Mouse (Mus musculus): Measurements from ENCODE around the gene Bbof1. TPM values are rescaled to one million over a fixed set of nuclear protein-coding genes. Genes with fewer than 3 reads are reported as not detected.

Bbof1 gene
- polyA plus RNA-seq, 1 experiment from 2014 or later = 0.98 TPM

GRCm38 (mm10) chr12:84388774-84389400 lies 20.0 kb upstream of the Bbof1 start:
- 78% methylated on average over 14 of the region's 14 CpGs for WGBS
- Histone ChIP-seq H3K9me3 (no peaks in the 10 kb centered on the region), H3K36me3 (replicated peaks) (no peaks in the 10 kb centered on the region), H3K27me3 (ENCODE audit: poor library complexity, severe bottlenecking) (no peaks in the 10 kb centered on the region), H3K4me3 (no peak overlapping the region), H3K27ac (no peak overlapping the region), H3K4me1 (no peaks in the 10 kb centered on the region)
- no peak for DNase-seq (ENCODE audit: extremely low spot score, low spot score)

- no peaks in the 10 kb centered on the region for H3K27me3 ChIP-seq (ENCODE audit: poor library complexity, severe bottlenecking)
- no peak overlapping the region for H3K27ac ChIP-seq
- H3K9me3 ChIP-seq = no peaks in the 10 kb centered on the region
- H3K4me1 ChIP-seq = no peaks in the 10 kb centered on the region
- no peak for DNase-seq (ENCODE audit: extremely low spot score, low spot score)
- 91% methylated on average over 6 of the region's 6 CpGs for WGBS
- no peaks in the 10 kb centered on the region for H3K36me3 ChIP-seq (replicated peaks)
- H3K4me3 ChIP-seq = no peak overlapping the region
Measured at GRCm38 (mm10) chr12:84390336-84390735, 18.5 kb upstream of the Bbof1 start.

- no peak overlapping the region for H3K27ac ChIP-seq
- H3K27me3 ChIP-seq (ENCODE audit: poor library complexity, severe bottlenecking) = no peaks in the 10 kb centered on the region
- no peaks in the 10 kb centered on the region for H3K4me1 ChIP-seq
- 96% methylated on average over 4 of the region's 4 CpGs for WGBS
- H3K36me3 ChIP-seq (replicated peaks) = no peaks in the 10 kb centered on the region
- H3K4me3 ChIP-seq = no peak overlapping the region
- no peaks in the 10 kb centered on the region for H3K9me3 ChIP-seq
- no peak for DNase-seq (ENCODE audit: extremely low spot score, low spot score)
Measured at GRCm38 (mm10) chr12:84392681-84393080, 16.2 kb upstream of the Bbof1 start.

- H3K36me3 ChIP-seq (replicated peaks) = no peaks in the 10 kb centered on the region
- WGBS = 93% methylated on average over 5 of the region's 5 CpGs
- DNase-seq (ENCODE audit: extremely low spot score, low spot score) = no peak
Measured at GRCm38 (mm10) chr12:84393847-84394246, 15.0 kb upstream of the Bbof1 start.

GRCm38 (mm10) chr12:84396947-84397679 lies 11.8 kb upstream of the Bbof1 start:
- Histone ChIP-seq H3K9me3 (no peaks in the 10 kb centered on the region), H3K27ac (no peak overlapping the region), H3K36me3 (replicated peaks) (no peaks in the 10 kb centered on the region), H3K4me1 (no peaks in the 10 kb centered on the region), H3K4me3 (no peak overlapping the region), H3K27me3 (ENCODE audit: poor library complexity, severe bottlenecking) (no peaks in the 10 kb centered on the region)
- DNase-seq (ENCODE audit: extremely low spot score, low spot score) = no peak
- 86% methylated on average over 14 of the region's 14 CpGs for WGBS

More at GRCm38 (mm10) chr12:84393847-84394246, 15.0 kb upstream of the Bbof1 start:
- H3K9me3 ChIP-seq = no peaks in the 10 kb centered on the region
- H3K27me3 ChIP-seq (ENCODE audit: poor library complexity, severe bottlenecking) = no peaks in the 10 kb centered on the region
- H3K27ac ChIP-seq = no peak overlapping the region
- no peak overlapping the region for H3K4me3 ChIP-seq
- no peaks in the 10 kb centered on the region for H3K4me1 ChIP-seq

GRCm38 (mm10) chr12:84397685-84398084 lies 11.2 kb upstream of the Bbof1 start:
- Histone ChIP-seq H3K9me3 (no peaks in the 10 kb centered on the region), H3K27ac (no peak overlapping the region), H3K4me1 (no peaks in the 10 kb centered on the region), H3K4me3 (no peak overlapping the region), H3K27me3 (ENCODE audit: poor library complexity, severe bottlenecking) (no peaks in the 10 kb centered on the region), H3K36me3 (replicated peaks) (no peaks in the 10 kb centered on the region)
- no peak for DNase-seq (ENCODE audit: extremely low spot score, low spot score)

GRCm38 (mm10) chr12:84398629-84399028 lies 10.2 kb upstream of the Bbof1 start:
- no peaks in the 10 kb centered on the region for H3K36me3 ChIP-seq (replicated peaks)
- H3K27me3 ChIP-seq (ENCODE audit: poor library complexity, severe bottlenecking) = no peaks in the 10 kb centered on the region
- no peak for DNase-seq (ENCODE audit: extremely low spot score, low spot score)
- no peak overlapping the region for H3K27ac ChIP-seq
- H3K4me3 ChIP-seq = no peak overlapping the region
- no peaks in the 10 kb centered on the region for H3K4me1 ChIP-seq
- 92% methylated on average over 5 of the region's 5 CpGs for WGBS
- no peaks in the 10 kb centered on the region for H3K9me3 ChIP-seq

GRCm38 (mm10) chr12:84399135-84399534 lies 9.7 kb upstream of the Bbof1 start:
- no peaks in the 10 kb centered on the region for H3K27me3 ChIP-seq (ENCODE audit: poor library complexity, severe bottlenecking)
- no peaks in the 10 kb centered on the region for H3K4me1 ChIP-seq
- WGBS = 77% methylated on average over 9 of the region's 9 CpGs
- no peaks in the 10 kb centered on the region for H3K36me3 ChIP-seq (replicated peaks)
- H3K27ac ChIP-seq = no peak overlapping the region
- H3K4me3 ChIP-seq = no peak overlapping the region
- no peaks in the 10 kb centered on the region for H3K9me3 ChIP-seq
- DNase-seq (ENCODE audit: extremely low spot score, low spot score) = no peak

- Histone ChIP-seq H3K27ac (no peak overlapping the region), H3K4me3 (no peak overlapping the region), H3K36me3 (replicated peaks) (no peaks in the 10 kb centered on the region), H3K27me3 (ENCODE audit: poor library complexity, severe bottlenecking) (no peaks in the 10 kb centered on the region), H3K4me1 (no peaks in the 10 kb centered on the region), H3K9me3 (no peaks in the 10 kb centered on the region)
- 84% methylated on average over 9 of the region's 9 CpGs for WGBS
- no peak for DNase-seq (ENCODE audit: extremely low spot score, low spot score)
Measured at GRCm38 (mm10) chr12:84399663-84400062, 9.2 kb upstream of the Bbof1 start.

- Histone ChIP-seq H3K9me3 (no peaks in the 10 kb centered on the region), H3K36me3 (replicated peaks) (no peaks in the 10 kb centered on the region), H3K27ac (no peak overlapping the region), H3K4me1 (no peaks in the 10 kb centered on the region), H3K27me3 (ENCODE audit: poor library complexity, severe bottlenecking) (no peaks in the 10 kb centered on the region), H3K4me3 (no peak overlapping the region)
- WGBS = 86% methylated on average over 3 of the region's 3 CpGs
- no peak for DNase-seq (ENCODE audit: extremely low spot score, low spot score)
Measured at GRCm38 (mm10) chr12:84400068-84400467, 8.8 kb upstream of the Bbof1 start.

- Histone ChIP-seq H3K36me3 (replicated peaks) (no peaks in the 10 kb centered on the region), H3K27me3 (ENCODE audit: poor library complexity, severe bottlenecking) (no peaks in the 10 kb centered on the region), H3K27ac (no peak overlapping the region), H3K9me3 (no peaks in the 10 kb centered on the region), H3K4me1 (no peaks in the 10 kb centered on the region), H3K4me3 (no peak overlapping the region)
- no peak for DNase-seq (ENCODE audit: extremely low spot score, low spot score)
- WGBS = 75% methylated on average over 3 of the region's 3 CpGs
Measured at GRCm38 (mm10) chr12:84400653-84401052, 8.2 kb upstream of the Bbof1 start.

GRCm38 (mm10) chr12:84402923-84403322 lies 5.9 kb upstream of the Bbof1 start:
- WGBS = 84% methylated on average over 9 of the region's 9 CpGs
- Histone ChIP-seq H3K27me3 (ENCODE audit: poor library complexity, severe bottlenecking) (peaks cover 3% of the 10 kb centered on the region), H3K9me3 (no peaks in the 10 kb centered on the region), H3K36me3 (replicated peaks) (no peaks in the 10 kb centered on the region), H3K4me3 (no peak overlapping the region), H3K27ac (no peak overlapping the region), H3K4me1 (peaks cover 4% of the 10 kb centered on the region)
- no peak for DNase-seq (ENCODE audit: extremely low spot score, low spot score)

GRCm38 (mm10) chr12:84404541-84404940 lies 4.3 kb upstream of the Bbof1 start:
- Histone ChIP-seq H3K4me3 (no peak overlapping the region), H3K27me3 (ENCODE audit: poor library complexity, severe bottlenecking) (peaks cover 6% of the 10 kb centered on the region), H3K9me3 (no peaks in the 10 kb centered on the region), H3K4me1 (peaks cover 20% of the 10 kb centered on the region), H3K27ac (no peak overlapping the region), H3K36me3 (replicated peaks) (no peaks in the 10 kb centered on the region)
- no peak for DNase-seq (ENCODE audit: extremely low spot score, low spot score)
- 78% methylated on average over 6 of the region's 6 CpGs for WGBS

All from forebrain, embryonic 10.5 days (tissue).